Mouse (Mus musculus) bone marrow, adult 2 months (tissue): ENCODE data around the gene Gpatch4. TPM values are rescaled to one million over a fixed set of nuclear protein-coding genes. Genes with fewer than 3 reads are reported as not detected.

Source experiments
- H3K27ac ChIP-seq: fragments of 200-500 bp; 2 replicates; pipeline ENCODE4 v1.5.1; 2012; ENCODE audit warnings: low read depth, mild to moderate bottlenecking, control low read depth, inconsistent platforms, low read length; ENCODE audit not compliant: control insufficient read depth, poor library complexity, insufficient read depth
- H3K4me1 ChIP-seq: fragments of 200-500 bp; 2 replicates; pipeline ENCODE4 v1.6.1; 2011; ENCODE audit warnings: low read length; ENCODE audit not compliant: control insufficient read depth, insufficient read depth
- H3K4me3 ChIP-seq: fragments of 200-500 bp; replicated peaks from 2 replicates; pipeline ENCODE3; 2011; ENCODE audit warnings: mild to moderate bottlenecking, low read depth, low read length, control low read depth; ENCODE audit not compliant: control insufficient read depth
- CTCF ChIP-seq: fragments of 200-500 bp; IDR thresholded peaks from 2 replicates; pipeline ENCODE4 v1.5.1; 2011; ENCODE audit warnings: low read length, control low read depth; ENCODE audit not compliant: control insufficient read depth, insufficient read depth
- POLR2A ChIP-seq: fragments of 200-500 bp; IDR thresholded peaks from 2 replicates; pipeline ENCODE4 v1.6.1; 2011; ENCODE audit warnings: low read depth, mild to moderate bottlenecking, control low read depth, low read length, borderline replicate concordance; ENCODE audit not compliant: control insufficient read depth
- WGBS: fragments of 180-500 bp; shearing (Covaris S2); methylation state at CpG from one replicate; pipeline ENCODE4 v1.1.7; 2018; 5-methylcytosine and 5-hydroxymethylcytosine counted together
- polyA plus RNA-seq: library from polyadenylated mRNA; stranded (reverse); fragments of >200 nt; gene quantifications from 2 replicates; pipeline ENCODE4 v1.2.4, GENCODE M21; 2011; ENCODE audit warnings: low replicate concordance; ENCODE audit not compliant: missing spikeins, insufficient read depth, insufficient read length

Gpatch4 gene
- polyA plus RNA-seq, 1 experiment, result 40.5 TPM

GRCm38 (mm10) chr3:88081345-88082223 lies 38.7 kb downstream of the Gpatch4 start, which contains the start of gene Iqgap3:
Gene Iqgap3, plus strand, starts transcription at chr3:88081971.
- Histone ChIP-seq H3K4me3 (peak within 1 kb of the TSS; percentile 70), H3K4me1 (peaks cover 1% of the 10 kb centered on the region; the same call in 1 of the 2 replicates), H3K27ac (no peak within 1 kb of the TSS)
- TF ChIP-seq CTCF (no peak), POLR2A (peak; percentile 45; the same call in 1 of the 2 replicates)
- 20% methylated on average over 33 of the region's 33 CpGs for WGBS

- Histone ChIP-seq H3K27ac (no peak overlapping the region), H3K4me1 (peaks cover 1% of the 10 kb centered on the region; the same call in 1 of the 2 replicates), H3K4me3 (peak overlapping the region; percentile 70)
- WGBS, result under 1% methylated on average over 13 of the region's 13 CpGs
- no peak for TF ChIP-seq CTCF
- TF ChIP-seq POLR2A, result no peak
These were observed 39.3 kb downstream of the Gpatch4 start for GRCm38 (mm10) chr3:88082224-88082618.

- 13% methylated on average over 4 of the region's 4 CpGs for WGBS
- Histone ChIP-seq H3K4me3 (peak overlapping the region; percentile 70), H3K4me1 (peaks cover 1% of the 10 kb centered on the region; the same call in 1 of the 2 replicates), H3K27ac (no peak overlapping the region)
- no peak for TF ChIP-seq CTCF
- no peak for TF ChIP-seq POLR2A
These were observed 39.8 kb downstream of the Gpatch4 start for GRCm38 (mm10) chr3:88082663-88083062.

- no peak overlapping the region for H3K4me3 ChIP-seq
- H3K27ac ChIP-seq, result no peak overlapping the region
- peaks cover 1% of the 10 kb centered on the region; the same call in 1 of the 2 replicates for H3K4me1 ChIP-seq
- TF ChIP-seq POLR2A (no peak), CTCF (no peak)
- 93% methylated on average over 2 of the region's 2 CpGs for WGBS
These were observed 41.1 kb downstream of the Gpatch4 start for GRCm38 (mm10) chr3:88084001-88084400.

- TF ChIP-seq POLR2A (no peak), CTCF (no peak)
- 82% methylated on average over 9 of the region's 9 CpGs for WGBS
- H3K4me1 ChIP-seq, result peaks cover 1% of the 10 kb centered on the region; the same call in 1 of the 2 replicates
- no peak overlapping the region for H3K4me3 ChIP-seq
- no peak overlapping the region for H3K27ac ChIP-seq
These were observed 42.6 kb downstream of the Gpatch4 start for GRCm38 (mm10) chr3:88085459-88085858.

GRCm38 (mm10) chr3:88087688-88088087 lies 44.8 kb downstream of the Gpatch4 start:
- TF ChIP-seq POLR2A (no peak), CTCF (peak; percentile 73)
- WGBS, result 86% methylated on average over 1 of the region's 1 CpGs
- H3K4me3 ChIP-seq, result no peak overlapping the region
- H3K27ac ChIP-seq, result no peak overlapping the region
- no peaks in the 10 kb centered on the region for H3K4me1 ChIP-seq

GRCm38 (mm10) chr3:88090106-88090505 lies 47.2 kb downstream of the Gpatch4 start:
- no peak for TF ChIP-seq POLR2A
- TF ChIP-seq CTCF, result no peak
- Histone ChIP-seq H3K4me1 (no peaks in the 10 kb centered on the region), H3K27ac (no peak overlapping the region), H3K4me3 (no peak overlapping the region)
- 91% methylated on average over 7 of the region's 7 CpGs for WGBS

- H3K4me1 ChIP-seq, result no peaks in the 10 kb centered on the region
- no peak for TF ChIP-seq POLR2A
- no peak for TF ChIP-seq CTCF
- H3K27ac ChIP-seq, result no peak overlapping the region
- H3K4me3 ChIP-seq, result no peak overlapping the region
- 93% methylated on average over 6 of the region's 6 CpGs for WGBS
These were observed 47.7 kb downstream of the Gpatch4 start for GRCm38 (mm10) chr3:88090616-88091015.

GRCm38 (mm10) chr3:88094126-88094525 lies 51.2 kb downstream of the Gpatch4 start:
- Histone ChIP-seq H3K4me1 (no peaks in the 10 kb centered on the region), H3K27ac (no peak overlapping the region), H3K4me3 (no peak overlapping the region)
- 90% methylated on average over 5 of the region's 5 CpGs for WGBS
- no peak for TF ChIP-seq POLR2A
- no peak for TF ChIP-seq CTCF
